Mouse (Mus musculus) neural tube, embryonic 13.5 days (tissue): Measurements from ENCODE around the gene Pikfyve. TPM values are rescaled to one million over a fixed set of nuclear protein-coding genes. Genes with fewer than 3 reads are reported as not detected.

Experiments
- polyA plus RNA-seq: library from polyadenylated mRNA; unstranded; fragments of >200 nt; fragmentation: Nextera tagmentation; extraction: Ambion mirVana; gene quantifications from 2 replicates; pipeline ENCODE4 v1.2.1, GENCODE M21; 2015

Pikfyve gene
- polyA plus RNA-seq, 1 experiment from 2014 or later = 11.4 TPM

Other genes with a start within 250 kb of the Pikfyve start
- gene Plekhm3, start 229.9 kb upstream of the Pikfyve start, polyA plus RNA-seq = 9.8 and 13.7 TPM in 2 replicates
- gene Akr1cl, start 153.9 kb upstream of the Pikfyve start, polyA plus RNA-seq = 0.21 TPM in 1 of 2 replicates, not detected in the other
- gene Cryge, start 135.5 kb upstream of the Pikfyve start, polyA plus RNA-seq = not detected in 2 replicates
- not detected in 2 replicates for gene Crygd, start 123.2 kb upstream of the Pikfyve start, polyA plus RNA-seq
- gene Crygc, start 113.0 kb upstream of the Pikfyve start, polyA plus RNA-seq = not detected in 2 replicates
- gene Crygb, start 104.4 kb upstream of the Pikfyve start, polyA plus RNA-seq = 0.77 TPM in 1 of 2 replicates, not detected in the other
- gene Cryga, start 83.3 kb upstream of the Pikfyve start, polyA plus RNA-seq = not detected in 2 replicates
- gene Gm28845, start 67.1 kb upstream of the Pikfyve start, polyA plus RNA-seq = not detected in 2 replicates
- 0.34 and 0.38 TPM in 2 replicates for gene D630023F18Rik, start 63.5 kb upstream of the Pikfyve start, polyA plus RNA-seq
- 473 and 478 TPM in 2 replicates for gene Idh1, start 183 bp upstream of the Pikfyve start, polyA plus RNA-seq
- 2.5 and 3.4 TPM in 2 replicates for gene Pth2r, start 95.4 kb downstream of the Pikfyve start, polyA plus RNA-seq